Mouse (Mus musculus) CH12.LX (cell line): ENCODE measurements around the gene Inpp5b. TPM values are rescaled to one million over a fixed set of nuclear protein-coding genes. Genes with fewer than 3 reads are reported as not detected.

Experiments
- DNase-seq: peaks from one replicate; pipeline ENCODE4 v3.0.0-alpha.2; 2013; ENCODE audit errors: extremely low read depth
- H3K27ac ChIP-seq: 2 replicates; pipeline ENCODE4 v1.5.1; 2012; ENCODE audit warnings: low read depth, mild to moderate bottlenecking, control low read depth, moderate library complexity; ENCODE audit not compliant: insufficient read depth
- H3K27me3 ChIP-seq: replicated peaks from 2 replicates; pipeline ENCODE3; 2012; ENCODE audit warnings: inconsistent platforms
- H3K36me3 ChIP-seq, 2 experiments: replicated peaks in 1 of 2; 2 replicates each; pipeline versions ENCODE3 to v1.6.1; 2012; ENCODE audit warnings: inconsistent platforms in 1 of 2, low read length in 1 of 2, mild to moderate bottlenecking in 1 of 2, mixed read lengths in 1 of 2, moderate library complexity in 1 of 2; ENCODE audit not compliant: control insufficient read depth in 1 of 2, insufficient read depth in 1 of 2
- H3K4me1 ChIP-seq, 2 experiments: 2 replicates each; pipeline ENCODE4 v1.6.1; 2012; ENCODE audit warnings: inconsistent platforms in 1 of 2, moderate library complexity in 1 of 2; ENCODE audit not compliant: insufficient read depth in 2 of 2, control insufficient read depth in 1 of 2
- H3K4me2 ChIP-seq: 2 replicates; pipeline ENCODE4 v1.6.1; 2012; ENCODE audit warnings: low read depth, mild to moderate bottlenecking, control low read depth; ENCODE audit not compliant: poor library complexity, insufficient read depth, severe bottlenecking
- H3K4me3 ChIP-seq, 3 experiments: fragments of 150-350 bp in 1 of 3; sonication (generic) in 1 of 3; replicated peaks in 1 of 3; 2 replicates each; pipeline versions ENCODE3 to v1.5.1; 2011 to 2012; ENCODE audit warnings: low read depth in 2 of 3, low read length in 2 of 3, mild to moderate bottlenecking in 2 of 3, moderate library complexity in 2 of 3, control low read depth in 1 of 3, improper control_type of control experiment in 1 of 3, inconsistent platforms in 1 of 3, mixed read lengths in 1 of 3; ENCODE audit not compliant: poor library complexity in 1 of 3
- H3K79me2 ChIP-seq: replicated peaks from 2 replicates; pipeline ENCODE4 v1.6.1; 2012; ENCODE audit warnings: mild to moderate bottlenecking, moderate library complexity; ENCODE audit not compliant: control insufficient read depth, poor library complexity, insufficient read depth, severe bottlenecking; ENCODE audit errors: extremely low read depth
- H3K9ac ChIP-seq: 2 replicates; pipeline ENCODE4 v1.6.1; 2012; ENCODE audit warnings: low read depth, mild to moderate bottlenecking, control low read depth, moderate library complexity; ENCODE audit not compliant: insufficient read depth
- H3K9me3 ChIP-seq: replicated peaks from 2 replicates; pipeline ENCODE3; 2012; ENCODE audit warnings: low read length, inconsistent platforms, mixed read lengths
- CHD2 ChIP-seq: IDR thresholded peaks from 2 replicates; pipeline ENCODE4 v1.6.1; 2011; ENCODE audit warnings: low read length, improper control_type of control experiment
- JUN ChIP-seq: IDR thresholded peaks from 2 replicates; pipeline ENCODE4 v1.6.1; 2011; ENCODE audit warnings: low read depth, mild to moderate bottlenecking, low read length, improper control_type of control experiment, moderate library complexity; ENCODE audit not compliant: insufficient read depth
- KAT2A ChIP-seq: IDR thresholded peaks from 2 replicates; pipeline ENCODE4 v1.6.1; 2012; ENCODE audit warnings: low read length, improper control_type of control experiment, inconsistent platforms; ENCODE audit not compliant: insufficient replicate concordance
- MAFK ChIP-seq: IDR thresholded peaks from 2 replicates; pipeline ENCODE4 v1.6.1; 2011; ENCODE audit warnings: low read length, improper control_type of control experiment; ENCODE audit not compliant: insufficient replicate concordance
- NELFE ChIP-seq: IDR thresholded peaks from 2 replicates; pipeline ENCODE4 v1.6.1; 2011; ENCODE audit warnings: low read depth, low read length, improper control_type of control experiment
- NRF1 ChIP-seq: IDR thresholded peaks from 2 replicates; pipeline ENCODE4 v1.6.1; 2014; ENCODE audit warnings: low read depth, mild to moderate bottlenecking, inconsistent platforms, low read length, improper control_type of control experiment, moderate library complexity
- RAD21 ChIP-seq: IDR thresholded peaks from 2 replicates; pipeline ENCODE4 v1.6.1; 2011; ENCODE audit warnings: low read depth, mild to moderate bottlenecking, low read length, improper control_type of control experiment, moderate library complexity
- SIN3A ChIP-seq: IDR thresholded peaks from 2 replicates; pipeline ENCODE4 v1.6.1; 2012; ENCODE audit warnings: low read length, improper control_type of control experiment, inconsistent platforms
- SMC3 ChIP-seq: IDR thresholded peaks from 2 replicates; pipeline ENCODE4 v1.6.1; 2011; ENCODE audit warnings: low read depth, low read length, improper control_type of control experiment
- TBP ChIP-seq: conservative IDR thresholded peaks from 2 replicates; pipeline ENCODE4 v1.6.1; 2011; ENCODE audit warnings: low read depth, low read length, improper control_type of control experiment
- USF2 ChIP-seq: conservative IDR thresholded peaks from 2 replicates; pipeline ENCODE4 v1.6.1; 2011; ENCODE audit warnings: low read depth, low read length, improper control_type of control experiment
- ZKSCAN1 ChIP-seq: IDR thresholded peaks from 2 replicates; pipeline ENCODE4 v1.6.1; 2012; ENCODE audit warnings: low read depth, inconsistent platforms, low read length, improper control_type of control experiment, borderline replicate concordance
- dilution Hi-C: fragments of 300-500 bp; cut with MboI; formaldehyde crosslinking; loops from 2 replicates; pipeline ENCODE4 v1.14.3; 2020; ENCODE audit warnings: low sequenced_read_pairs; ENCODE audit not compliant: extremely low pct_unique_long_range_greater_than_20kb, extremely low pct_ligation_motif_present
- in situ Hi-C: fragments of 300-500 bp; cut with MboI; formaldehyde crosslinking; loops from 3 replicates; pipeline ENCODE4 v1.14.3; 2019; ENCODE audit warnings: low sequenced_read_pairs, low pct_ligation_motif_present, low pct_unique_long_range_greater_than_20kb, mixed read lengths
- polyA plus RNA-seq: library from polyadenylated mRNA; unstranded; fragments of >175 nt; gene quantifications from 2 replicates; pipeline ENCODE4 v1.2.1, GENCODE M21; 2012; ENCODE audit warnings: low read depth; ENCODE audit not compliant: insufficient read length
- total RNA-seq, 2 experiments: library from RNA; depleted of rRNA; stranded (reverse); fragments of 300-350 nt in 1 of 2; fragments of >200 nt in 1 of 2; gene quantifications; 2 replicates each; pipeline ENCODE4 v1.2.3; 2012 to 2014

The Inpp5b gene
- total and polyA plus RNA-seq, 3 experiments: 25.6 to 34.0 (median 26.2) TPM

- in situ Hi-C loops (loop anchor here (25.0 kb wide), 1 partner anchor 292 kb away; the partner anchor contains the start of genes Dnali1 and Snip1), dilution Hi-C loops (no loop called here)
- no peak for DNase-seq
- Histone ChIP-seq H3K36me3 (peaks cover 9 to 68% of the 10 kb centered on the region in 2 experiments), H3K9me3 (no peaks in the 10 kb centered on the region), H3K27ac (no peak overlapping the region), H3K79me2 (peaks cover 21% of the 10 kb centered on the region), H3K27me3 (no peaks in the 10 kb centered on the region), H3K4me3 (no peak overlapping the region), H3K9ac (no peak overlapping the region), H3K4me2 (no peak overlapping the region), H3K4me1 (peaks cover 0 to 16% of the 10 kb centered on the region in 2 experiments; a peak in 2 of 4 replicates)
- no peak for TF ChIP-seq TBP
- TF ChIP-seq ZKSCAN1: no peak
- no peak for TF ChIP-seq SIN3A
- no peak for TF ChIP-seq NRF1
- no peak for TF ChIP-seq NELFE
- TF ChIP-seq USF2: no peak
- no peak for TF ChIP-seq CHD2
- no peak for TF ChIP-seq JUN
- no peak; the same call in 1 of the 2 replicates for TF ChIP-seq RAD21
- TF ChIP-seq SMC3: no peak
Measured at GRCm38 (mm10) chr4:124770624-124771023, 29.0 kb downstream of the Inpp5b start.

GRCm38 (mm10) chr4:124772125-124772524 lies 30.5 kb downstream of the Inpp5b start:
- H3K9ac ChIP-seq: no peak overlapping the region
- no peaks in the 10 kb centered on the region for H3K9me3 ChIP-seq
- no peak for TF ChIP-seq RAD21
- no peak for DNase-seq
- peaks cover 0 to 16% of the 10 kb centered on the region in 2 experiments; a peak in 2 of 4 replicates for H3K4me1 ChIP-seq
- peaks cover 21% of the 10 kb centered on the region for H3K79me2 ChIP-seq
- H3K4me3 ChIP-seq: no peak overlapping the region
- H3K4me2 ChIP-seq: no peak overlapping the region
- in situ Hi-C loops: loop anchor here (25.0 kb wide), 1 partner anchor 290 kb away; the partner anchor contains the start of genes Dnali1 and Snip1
- dilution Hi-C loops: no loop called here
- H3K27me3 ChIP-seq: no peaks in the 10 kb centered on the region
- H3K27ac ChIP-seq: no peak overlapping the region
- H3K36me3 ChIP-seq: peaks cover 15 to 69% of the 10 kb centered on the region in 2 experiments

DNA sequence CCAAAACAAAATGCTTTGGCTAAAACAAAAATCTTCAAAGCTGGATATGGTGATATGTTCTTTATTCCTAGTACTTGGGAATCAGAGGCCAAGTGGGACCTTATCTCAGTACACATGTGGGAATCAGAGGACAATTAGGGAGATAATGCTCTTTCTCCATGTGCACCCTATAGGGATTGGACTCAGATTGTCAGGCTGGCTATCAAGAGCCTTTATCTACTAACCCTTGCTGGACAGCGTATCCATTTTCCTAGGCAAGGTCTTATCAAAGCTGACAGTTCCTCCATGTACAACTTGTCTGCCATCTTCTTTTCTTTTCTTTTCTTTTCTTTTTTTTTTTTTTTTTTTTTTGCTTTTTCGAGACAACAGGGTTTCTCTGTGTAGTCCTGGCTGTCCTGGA lies 31.8 kb downstream of the Inpp5b start:
- H3K4me2 ChIP-seq: no peak overlapping the region
- DNase-seq: no peak
- in situ Hi-C loops: loop anchor here (25.0 kb wide), 1 partner anchor 289 kb away; the partner anchor contains the start of genes Dnali1 and Snip1

More for the DNA sequence above, 31.8 kb downstream of the Inpp5b start:
- H3K36me3 ChIP-seq: peaks cover 24 to 76% of the 10 kb centered on the region in 2 experiments
- H3K27ac ChIP-seq: no peak overlapping the region
- TF ChIP-seq MAFK: no peak
- no peak for TF ChIP-seq KAT2A
- dilution Hi-C loops: no loop called here
- no peaks in the 10 kb centered on the region for H3K27me3 ChIP-seq
- peaks cover 17% of the 10 kb centered on the region for H3K79me2 ChIP-seq
- no peaks in the 10 kb centered on the region for H3K9me3 ChIP-seq
- H3K4me1 ChIP-seq: peaks cover 0 to 16% of the 10 kb centered on the region in 2 experiments; a peak in 2 of 4 replicates
- H3K9ac ChIP-seq: no peak overlapping the region
- H3K4me3 ChIP-seq: no peak overlapping the region
